Mouse (Mus musculus): ENCODE measurements at regions not wholly inside any gene's neighbourhood (a gene's known extent, or its start where the extent isn't known, plus 50 kb on each side); places are given as distances from the start of the nearest gene placed in this dataset.

DNA sequence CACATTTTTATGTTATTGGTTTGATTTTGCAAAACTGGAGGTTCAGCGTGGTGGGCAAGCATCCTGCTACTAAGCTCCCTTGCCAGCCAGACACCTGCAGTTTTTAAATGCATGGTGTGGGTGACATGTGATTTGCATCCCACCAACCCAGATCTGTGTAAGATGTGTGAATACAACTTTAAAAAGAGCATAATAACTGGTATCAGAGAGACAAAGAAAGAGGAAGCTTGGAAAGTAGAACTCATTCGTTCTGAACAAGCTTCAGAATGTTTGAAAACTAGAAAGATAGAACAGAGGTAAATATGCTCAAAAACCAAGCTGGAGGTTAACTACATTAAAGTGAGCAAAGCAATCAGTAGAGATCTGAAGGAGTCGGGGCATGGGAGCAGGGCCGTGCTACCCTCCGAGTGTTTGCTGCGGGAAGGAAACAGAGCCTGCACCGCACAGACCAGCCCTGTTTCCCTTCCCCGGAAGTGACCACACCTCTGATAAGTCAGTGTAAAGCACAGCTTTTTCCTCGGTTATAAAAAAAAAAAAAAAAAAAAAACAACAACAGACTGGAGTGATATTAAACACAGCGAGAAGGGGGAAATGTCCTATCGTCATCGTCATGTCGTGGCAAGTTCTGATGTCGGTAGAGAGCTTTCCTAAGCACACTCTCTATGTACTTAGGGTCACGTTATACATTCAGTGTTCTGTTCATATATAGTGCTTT, 63.2 kb upstream of the Bcl2l14 start:
- no peak for TF ChIP-seq ZNF384 (IDR thresholded peaks at IDR 0.05; ENCODE audit: low read depth, low read length)
- TF ChIP-seq POLR2A (IDR thresholded peaks at IDR 0.05; ENCODE audit: low read depth, low read length), result no peak
- no peak for TF ChIP-seq CTCF (conservative IDR thresholded peaks at IDR 0.05 in 1 of 2, IDR thresholded peaks at IDR 0.05 in 1 of 2; ENCODE audit: low read depth in 2 of 2, low read length in 2 of 2)
- no peak for TF ChIP-seq SMC3 (IDR thresholded peaks at IDR 0.05; ENCODE audit: low read depth, low read length)
- TF ChIP-seq NRF1 (IDR thresholded peaks at IDR 0.05; ENCODE audit: low read depth, low read length), result no peak
- TF ChIP-seq EP300 (IDR thresholded peaks at IDR 0.05; ENCODE audit: low read length), result no peak
- TF ChIP-seq NELFE (IDR thresholded peaks at IDR 0.05; ENCODE audit: low read depth, low read length), result no peak
- no peak for TF ChIP-seq MAFK (IDR thresholded peaks at IDR 0.05; ENCODE audit: insufficient replicate concordance, low read length)
- TF ChIP-seq ETS1 (conservative IDR thresholded peaks at IDR 0.05; ENCODE audit: low read depth, low read length), result no peak
- TF ChIP-seq SIN3A (IDR thresholded peaks at IDR 0.05; ENCODE audit: low read length), result no peak
